Mouse (Mus musculus): ENCODE results near the gene Spred1.
A peak's percentile ranks its signal among the peaks of the same experiment; 100 is the strongest.

Spred1 gene

DNA sequence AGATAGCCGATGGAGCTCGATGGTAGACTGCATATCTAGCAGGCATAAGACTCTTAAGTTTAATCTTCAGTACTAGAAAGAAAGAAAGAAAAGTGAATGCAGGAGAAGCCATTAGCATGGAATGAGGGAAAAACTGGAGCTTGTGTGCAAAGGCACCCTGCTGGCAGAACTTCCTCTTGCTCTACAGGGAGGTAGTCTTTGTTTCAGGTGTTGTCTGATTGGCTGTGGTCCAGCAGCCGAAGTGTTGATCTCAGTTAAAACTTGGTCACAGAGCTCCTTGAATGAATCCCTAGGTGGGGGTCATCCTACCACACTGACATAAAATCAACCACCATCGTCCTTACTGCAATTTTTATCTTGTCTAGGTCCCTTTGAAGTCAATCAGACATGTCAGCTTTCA is 55.8 kb downstream of the Spred1 start:
- DNase-seq (ENCODE audit: low spot score in 2 of 2) = no peak

- DNase-seq (ENCODE audit: low spot score in 2 of 2) = peak in 1 of 2 experiments; percentile 90
These were observed 59.2 kb downstream of the Spred1 start for GRCm38 (mm10) chr2:117180250-117180885.

GRCm38 (mm10) chr2:117185587-117185986 is 64.4 kb downstream of the Spred1 start:
- no peak for DNase-seq (ENCODE audit: low spot score in 2 of 2)

- DNase-seq (ENCODE audit: low spot score in 2 of 2) = no peak
These were observed 69.7 kb downstream of the Spred1 start for GRCm38 (mm10) chr2:117190915-117191314.

- DNase-seq (ENCODE audit: low spot score in 2 of 2) = no peak
These were observed 73.1 kb downstream of the Spred1 start for GRCm38 (mm10) chr2:117194309-117194708.

GRCm38 (mm10) chr2:117195151-117195550 is 74.0 kb downstream of the Spred1 start:
- DNase-seq (ENCODE audit: low spot score in 2 of 2) = no peak

- DNase-seq (ENCODE audit: low spot score in 2 of 2) = peak in 1 of 2 experiments; percentile 56
These were observed 74.4 kb downstream of the Spred1 start for GRCm38 (mm10) chr2:117195578-117195977.

DNA sequence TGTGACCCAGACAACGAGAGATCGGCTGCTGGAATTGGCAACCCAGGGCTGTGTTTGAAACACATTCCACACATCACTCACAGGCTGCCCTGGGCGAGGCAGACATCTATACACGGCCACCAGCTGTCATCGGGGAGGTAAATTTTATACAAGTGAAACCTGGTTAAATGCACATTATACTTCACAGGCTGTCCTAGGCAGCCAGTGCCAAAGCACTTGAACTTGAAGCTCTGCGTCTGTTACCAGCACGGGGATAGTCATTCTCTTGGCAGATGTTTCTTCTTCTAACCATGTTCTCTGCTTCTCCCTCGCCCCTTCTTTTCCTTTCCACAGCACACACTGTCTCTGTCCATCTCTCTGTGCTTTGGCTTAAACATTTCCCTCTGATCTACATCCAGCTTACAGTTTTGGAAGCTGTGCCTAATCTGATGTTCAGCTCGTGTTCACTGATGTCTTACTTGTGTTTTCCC is 79.7 kb downstream of the Spred1 start:
- DNase-seq (ENCODE audit: low spot score in 2 of 2) = no peak

- DNase-seq (ENCODE audit: low spot score in 2 of 2) = peak in 1 of 2 experiments; percentile 47
These were observed 82.2 kb downstream of the Spred1 start for GRCm38 (mm10) chr2:117203350-117203749.

- DNase-seq (ENCODE audit: low spot score in 2 of 2) = no peak
These were observed 83.4 kb downstream of the Spred1 start for GRCm38 (mm10) chr2:117204534-117204933.

DNA sequence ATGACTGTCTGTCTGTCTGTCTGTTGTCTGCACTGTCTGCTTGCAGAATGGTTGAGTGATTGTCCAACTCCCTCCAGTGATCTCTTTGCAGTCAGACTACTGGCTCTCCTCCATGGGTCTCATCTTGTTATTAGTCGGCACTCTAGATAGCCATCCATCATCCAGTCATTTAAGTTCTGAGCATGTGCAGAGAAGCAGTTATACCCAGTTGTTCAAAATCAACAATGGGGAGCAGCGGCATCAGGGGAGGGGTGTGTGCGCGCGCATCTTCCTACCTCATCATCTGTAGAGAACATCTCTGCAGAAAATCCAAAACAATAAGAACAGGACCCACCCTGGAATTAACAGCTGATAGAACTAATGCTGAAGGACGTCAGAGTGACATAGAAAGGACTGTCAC is 83.9 kb downstream of the Spred1 start:
- DNase-seq (ENCODE audit: low spot score in 2 of 2) = no peak

GRCm38 (mm10) chr2:117210416-117211085 is 89.4 kb downstream of the Spred1 start:
- DNase-seq (ENCODE audit: low spot score in 2 of 2) = no peak

- DNase-seq (ENCODE audit: low spot score in 2 of 2) = no peak
These were observed 95.0 kb downstream of the Spred1 start for GRCm38 (mm10) chr2:117216152-117216551.

GRCm38 (mm10) chr2:117217695-117218216 is 96.6 kb downstream of the Spred1 start:
- peak in 1 of 2 experiments; percentile 25 for DNase-seq (ENCODE audit: low spot score in 2 of 2)

DNA sequence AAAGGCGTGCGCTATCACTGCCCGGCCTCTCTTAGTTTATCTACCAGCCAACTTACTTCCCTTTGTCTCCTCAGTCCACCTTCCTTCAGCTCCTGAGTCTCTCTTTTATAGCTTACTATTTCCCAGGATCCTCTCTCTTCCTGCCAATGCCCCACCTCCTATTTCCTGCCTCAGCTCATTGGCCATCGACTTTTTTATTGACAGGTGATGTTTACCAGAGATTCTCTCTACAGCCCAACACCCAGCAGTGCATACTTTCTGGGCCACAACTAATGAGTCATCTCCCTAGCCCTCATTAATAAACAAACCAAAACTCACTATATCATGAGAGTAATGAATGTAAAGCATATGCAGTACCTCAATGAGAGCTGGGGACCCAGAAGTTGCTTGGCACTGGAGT is 98.4 kb downstream of the Spred1 start:
- no peak for DNase-seq (ENCODE audit: low spot score in 2 of 2)

GRCm38 (mm10) chr2:117222651-117223050 is 101.5 kb downstream of the Spred1 start:
- no peak for DNase-seq (ENCODE audit: low spot score in 2 of 2)

GRCm38 (mm10) chr2:117228601-117229125 is 107.5 kb downstream of the Spred1 start:
- peak; percentile 37 to 44 for DNase-seq (ENCODE audit: low spot score in 2 of 2)

GRCm38 (mm10) chr2:117230261-117230660 is 109.1 kb downstream of the Spred1 start:
- no peak for DNase-seq (ENCODE audit: low spot score in 2 of 2)

DNA sequence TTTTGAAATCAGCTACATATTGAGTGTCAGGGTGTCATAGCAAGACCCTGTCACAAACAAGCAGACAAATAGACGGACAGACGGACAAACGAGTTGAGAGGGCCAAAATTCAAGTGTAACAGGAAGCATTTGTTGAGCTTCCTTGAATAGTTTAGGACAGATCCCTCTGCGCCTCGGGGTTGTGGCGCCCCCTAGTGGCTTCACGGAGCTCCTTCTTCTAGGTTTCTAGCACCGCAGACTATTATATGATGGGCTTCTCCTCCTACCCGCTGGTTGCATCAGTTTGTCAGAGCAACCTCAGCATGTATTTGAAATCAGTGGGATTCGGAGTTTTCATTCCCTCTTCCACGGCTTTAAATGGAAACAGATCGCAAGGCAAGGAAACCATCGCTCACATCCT is 110.1 kb downstream of the Spred1 start:
- DNase-seq (ENCODE audit: low spot score in 2 of 2) = peak; percentile 60 to 87

Data from left cerebral cortex, adult 9 months (tissue).